Mouse (Mus musculus) testis, adult 2 months (tissue): ENCODE measurements at regions not wholly inside any gene's neighbourhood (a gene's known extent, or its start where the extent isn't known, plus 50 kb on each side); places are given as distances from the start of the nearest gene placed in this dataset.

Experiments
- H3K27ac ChIP-seq: fragments of 200-500 bp; 2 replicates; pipeline ENCODE4 v1.5.1; 2012; ENCODE audit warnings: low read depth, low read length; ENCODE audit not compliant: control insufficient read depth, insufficient read depth
- H3K27me3 ChIP-seq: fragments of 200-500 bp; 2 replicates; pipeline ENCODE4 v1.6.1; 2012; ENCODE audit warnings: mild to moderate bottlenecking, low read length, moderate library complexity; ENCODE audit not compliant: control insufficient read depth, insufficient read depth
- H3K36me3 ChIP-seq: fragments of 200-500 bp; 2 replicates; pipeline ENCODE4 v1.6.1; 2012; ENCODE audit warnings: mild to moderate bottlenecking, low read length; ENCODE audit not compliant: control insufficient read depth, insufficient read depth
- H3K4me1 ChIP-seq: fragments of 200-500 bp; 2 replicates; pipeline ENCODE4 v1.6.1; 2012; ENCODE audit warnings: low read length; ENCODE audit not compliant: control insufficient read depth, insufficient read depth
- H3K4me3 ChIP-seq: fragments of 200-500 bp; 2 replicates; pipeline ENCODE4 v1.5.1; 2012; ENCODE audit warnings: low read depth, mild to moderate bottlenecking, low read length, moderate library complexity, mixed read lengths; ENCODE audit not compliant: control insufficient read depth
- CTCF ChIP-seq: fragments of 200-500 bp; IDR thresholded peaks from 2 replicates; pipeline ENCODE4 v1.5.1; 2012; ENCODE audit warnings: low read depth, mild to moderate bottlenecking, inconsistent platforms, low read length, moderate library complexity; ENCODE audit not compliant: control insufficient read depth, insufficient read depth, insufficient replicate concordance
- POLR2A ChIP-seq: fragments of 200-500 bp; IDR thresholded peaks from 2 replicates; pipeline ENCODE4 v1.6.1; 2012; ENCODE audit warnings: low read depth, mild to moderate bottlenecking, inconsistent platforms, low read length, moderate library complexity; ENCODE audit not compliant: control insufficient read depth

GRCm38 (mm10) chr6:49973258-49973865, 136.7 kb upstream of the Mpp6 start:
- H3K27ac ChIP-seq: no peak overlapping the region

GRCm38 (mm10) chr6:49977783-49978182, 132.3 kb upstream of the Mpp6 start:
- Histone ChIP-seq H3K27me3 (no peaks in the 10 kb centered on the region), H3K36me3 (no peaks in the 10 kb centered on the region), H3K4me3 (no peak overlapping the region), H3K27ac (no peak overlapping the region), H3K4me1 (no peaks in the 10 kb centered on the region)
- TF ChIP-seq CTCF: no peak

More at GRCm38 (mm10) chr6:49973258-49973865, 136.7 kb upstream of the Mpp6 start:
- H3K36me3 ChIP-seq: no peaks in the 10 kb centered on the region
- H3K4me3 ChIP-seq: no peak overlapping the region
- no peak for TF ChIP-seq POLR2A
- no peak for TF ChIP-seq CTCF
- no peaks in the 10 kb centered on the region for H3K4me1 ChIP-seq
- H3K27me3 ChIP-seq: no peaks in the 10 kb centered on the region

- H3K27me3 ChIP-seq: no peaks in the 10 kb centered on the region
- H3K27ac ChIP-seq: no peak overlapping the region
- no peak overlapping the region for H3K4me3 ChIP-seq
- no peaks in the 10 kb centered on the region for H3K4me1 ChIP-seq
- H3K36me3 ChIP-seq: no peaks in the 10 kb centered on the region
- TF ChIP-seq CTCF: no peak
Measured at GRCm38 (mm10) chr6:49983740-49984139, 126.3 kb upstream of the Mpp6 start.

- H3K4me1 ChIP-seq: no peaks in the 10 kb centered on the region
- no peak overlapping the region for H3K4me3 ChIP-seq
- no peaks in the 10 kb centered on the region for H3K36me3 ChIP-seq
- no peak overlapping the region for H3K27ac ChIP-seq
- no peak for TF ChIP-seq CTCF
- TF ChIP-seq POLR2A: no peak
- H3K27me3 ChIP-seq: no peaks in the 10 kb centered on the region
Measured at GRCm38 (mm10) chr6:49985127-49985526, 124.9 kb upstream of the Mpp6 start.

- no peaks in the 10 kb centered on the region for H3K27me3 ChIP-seq
- TF ChIP-seq CTCF: no peak
- TF ChIP-seq POLR2A: no peak
- no peaks in the 10 kb centered on the region for H3K4me1 ChIP-seq
- H3K4me3 ChIP-seq: no peak overlapping the region
- no peaks in the 10 kb centered on the region for H3K36me3 ChIP-seq
- no peak overlapping the region for H3K27ac ChIP-seq
Measured at GRCm38 (mm10) chr6:49987141-49987540, 122.9 kb upstream of the Mpp6 start.

- Histone ChIP-seq H3K4me3 (no peak overlapping the region), H3K27ac (no peak overlapping the region), H3K4me1 (no peaks in the 10 kb centered on the region), H3K36me3 (no peaks in the 10 kb centered on the region), H3K27me3 (no peaks in the 10 kb centered on the region)
- TF ChIP-seq POLR2A (no peak), CTCF (no peak)
Measured at GRCm38 (mm10) chr6:49987541-49988210, 122.4 kb upstream of the Mpp6 start.

- Histone ChIP-seq H3K4me3 (no peak overlapping the region), H3K36me3 (no peaks in the 10 kb centered on the region)
Measured at GRCm38 (mm10) chr6:49989585-49990521, 120.2 kb upstream of the Mpp6 start.

More at GRCm38 (mm10) chr6:49989585-49990521, 120.2 kb upstream of the Mpp6 start:
- TF ChIP-seq POLR2A (no peak), CTCF (no peak)
- no peaks in the 10 kb centered on the region for H3K27me3 ChIP-seq
- no peak overlapping the region for H3K27ac ChIP-seq
- H3K4me1 ChIP-seq: no peaks in the 10 kb centered on the region
